Mouse (Mus musculus): ENCODE measurements around the gene Cdk15.

GRCm38 (mm10) chr1:59352706-59353105 lies 96.0 kb downstream of the Cdk15 start:
- TF ChIP-seq CTCF (IDR thresholded peaks at IDR 0.05; ENCODE audit: low read depth, low read length) (no peak), GATA1 (IDR thresholded peaks at IDR 0.05; ENCODE audit: borderline replicate concordance, low read length) (no peak), GATA2 (IDR thresholded peaks at IDR 0.05; ENCODE audit: borderline replicate concordance, low read depth, low read length) (no peak)
